Mouse (Mus musculus): ENCODE measurements around the gene Wdr11.
A peak's percentile ranks its signal among the peaks of the same experiment; 100 is the strongest.

Gene Wdr11

DNA sequence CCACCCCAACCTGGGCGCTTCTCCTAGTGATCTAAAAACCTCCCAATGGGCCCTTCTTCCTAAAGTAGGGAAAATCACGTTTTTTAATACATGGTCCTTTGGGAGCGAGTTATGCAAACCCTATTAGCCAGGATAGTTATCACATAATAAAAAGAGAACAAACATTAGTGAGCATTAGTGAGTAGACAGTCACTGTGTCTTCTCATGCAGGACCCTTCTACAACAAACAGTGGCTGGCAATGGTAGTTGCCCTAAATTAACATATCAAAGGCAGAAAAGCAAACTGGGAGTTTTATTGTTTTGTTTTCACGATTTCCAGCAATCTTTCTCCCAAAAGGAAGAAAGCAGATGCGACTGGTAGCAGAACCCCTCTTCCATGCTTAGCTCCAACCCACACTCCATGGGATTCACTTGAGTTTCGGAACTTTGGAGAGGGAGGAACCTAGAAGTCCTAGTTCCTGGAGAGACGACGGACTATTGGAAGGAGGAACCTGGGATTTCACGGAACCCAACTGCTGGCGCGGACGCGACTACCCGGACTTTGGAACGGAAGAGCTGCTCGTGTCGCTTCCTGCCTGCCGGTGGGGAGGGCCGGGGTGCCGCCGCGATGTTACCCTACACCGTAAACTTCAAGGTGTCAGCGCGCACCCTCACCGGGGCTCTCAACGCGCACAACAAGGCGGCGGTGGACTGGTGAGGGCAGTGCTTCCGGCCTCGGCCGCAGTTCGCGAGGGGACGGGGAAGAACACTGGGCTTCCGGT lies at the start of gene Wdr11:
Gene Wdr11 (plus strand): TSS at position 493 of the 761 bp plus-strand sequence.
- peak; percentile 75 for DNase-seq (ENCODE audit: low spot score)

DNA sequence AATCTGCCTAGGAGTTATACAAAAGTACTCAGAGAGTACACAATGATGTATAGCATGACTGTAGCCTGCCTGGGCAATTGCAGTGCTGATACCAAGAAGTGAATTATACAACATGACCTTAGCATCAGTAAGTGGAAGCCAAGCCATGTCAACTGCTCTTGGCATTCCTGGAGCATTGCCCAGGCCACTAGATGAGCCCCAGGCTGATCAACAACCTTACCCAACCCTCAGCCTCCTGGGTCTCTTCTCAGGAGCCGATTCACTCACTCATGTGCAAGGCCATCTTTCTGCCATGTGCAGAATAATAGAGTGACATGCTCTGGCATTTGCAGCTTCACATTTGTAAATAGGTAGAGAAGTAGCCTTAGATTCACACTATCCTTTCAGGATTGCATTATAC lies 24.1 kb upstream of the Wdr11 start:
- DNase-seq (ENCODE audit: low spot score), result no peak

DNA sequence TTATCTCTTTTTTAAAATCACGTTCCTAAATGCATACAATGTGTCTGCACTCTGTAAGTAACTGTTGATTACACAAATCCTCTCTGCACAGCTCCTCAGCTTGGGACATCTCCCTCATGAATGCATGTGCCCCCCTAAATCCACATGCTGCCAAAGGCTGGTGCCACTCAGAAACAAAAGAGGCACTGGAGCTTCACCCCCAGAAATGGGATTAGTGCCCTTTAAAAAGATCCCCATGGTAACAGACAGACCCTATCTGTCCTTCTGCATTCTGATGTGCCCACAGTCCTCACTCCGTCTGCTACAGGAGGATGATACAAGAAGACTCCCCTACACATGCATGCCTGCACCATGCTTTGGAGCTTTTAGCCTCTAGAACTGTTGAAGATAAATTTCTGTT lies 23.3 kb upstream of the Wdr11 start:
- DNase-seq (ENCODE audit: low spot score), result no peak

DNA sequence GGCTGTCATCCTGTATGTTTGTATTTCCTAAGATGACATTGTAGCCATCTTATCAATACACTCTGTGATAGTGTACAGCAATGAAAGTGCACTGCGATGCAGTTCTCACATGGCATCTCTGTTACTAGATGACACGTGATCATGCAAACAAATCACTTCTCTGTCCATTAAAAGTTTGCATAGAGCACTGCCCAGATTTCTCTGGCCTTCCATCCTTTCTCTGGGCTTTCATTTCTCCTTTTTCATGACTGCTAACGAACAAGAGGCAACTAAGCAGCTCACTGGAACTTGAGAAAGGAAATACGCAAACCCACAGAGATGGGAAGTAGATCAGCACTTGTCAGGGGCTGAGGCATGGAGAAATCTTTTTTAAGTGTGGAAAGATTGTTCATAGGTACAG lies 17.2 kb upstream of the Wdr11 start:
- DNase-seq (ENCODE audit: low spot score), result no peak

DNA sequence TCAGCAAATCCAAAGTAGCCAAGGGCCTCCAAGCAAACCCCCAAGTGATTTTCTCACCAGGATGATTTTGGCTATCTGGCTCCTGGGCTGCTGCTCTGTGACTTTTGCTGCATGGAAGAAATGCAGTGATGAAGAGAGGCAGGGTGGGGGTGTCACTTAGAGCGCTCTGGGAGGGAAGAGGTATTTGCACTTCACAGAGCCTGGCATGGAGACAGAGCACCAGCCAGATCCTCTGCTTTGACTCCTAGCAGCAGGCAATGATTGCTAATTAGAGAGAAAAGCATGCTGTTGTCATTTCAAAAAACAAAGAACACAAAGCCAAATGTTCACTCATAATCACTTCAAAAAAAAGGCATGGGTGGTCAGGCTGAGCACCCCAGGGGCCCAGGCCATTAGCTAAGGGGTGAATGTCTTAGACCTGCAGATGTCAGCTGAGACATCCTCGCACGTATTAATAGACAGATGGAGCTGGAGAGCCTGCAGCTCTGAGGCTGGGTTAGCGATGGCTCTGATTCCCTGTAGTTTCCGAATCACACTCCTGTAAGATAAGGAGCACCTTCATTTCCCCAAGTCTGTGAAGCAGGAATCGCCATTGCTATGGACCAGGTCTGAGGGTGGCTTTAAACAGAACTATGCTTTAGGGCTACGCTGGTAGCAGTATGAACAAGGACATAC lies 16.4 kb upstream of the Wdr11 start:
- no peak for DNase-seq (ENCODE audit: low spot score)

DNA sequence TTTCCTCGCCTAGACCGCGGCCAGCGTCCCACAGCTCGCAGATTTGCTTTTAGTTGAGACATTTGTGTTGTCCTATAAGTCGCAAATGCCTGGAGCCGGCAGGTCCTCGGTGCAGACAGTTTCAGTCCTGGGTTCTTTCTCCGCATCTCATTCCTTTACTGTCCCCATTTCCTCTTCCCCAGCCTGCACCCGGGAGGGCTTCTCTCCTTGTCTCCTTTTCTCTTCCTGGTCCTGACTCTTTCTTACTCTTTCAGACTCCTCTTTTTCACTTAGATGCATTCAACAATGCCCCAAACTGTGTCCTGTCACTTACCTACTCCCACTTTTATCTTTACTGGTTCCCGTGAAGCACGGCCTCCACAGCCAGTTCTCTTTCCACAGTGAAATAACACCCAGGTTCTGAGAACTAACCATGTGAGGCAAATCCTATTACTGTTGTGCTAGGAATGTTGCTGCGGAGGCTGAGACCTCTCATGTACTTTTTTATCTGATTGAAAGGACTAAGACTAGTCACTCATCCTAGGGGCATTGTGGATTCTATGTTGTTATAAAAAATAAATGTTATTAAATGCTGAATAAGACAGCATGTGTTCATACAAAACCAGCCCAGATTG lies 576 bp downstream of the Wdr11 start:
- DNase-seq (ENCODE audit: low spot score), result no peak

DNA sequence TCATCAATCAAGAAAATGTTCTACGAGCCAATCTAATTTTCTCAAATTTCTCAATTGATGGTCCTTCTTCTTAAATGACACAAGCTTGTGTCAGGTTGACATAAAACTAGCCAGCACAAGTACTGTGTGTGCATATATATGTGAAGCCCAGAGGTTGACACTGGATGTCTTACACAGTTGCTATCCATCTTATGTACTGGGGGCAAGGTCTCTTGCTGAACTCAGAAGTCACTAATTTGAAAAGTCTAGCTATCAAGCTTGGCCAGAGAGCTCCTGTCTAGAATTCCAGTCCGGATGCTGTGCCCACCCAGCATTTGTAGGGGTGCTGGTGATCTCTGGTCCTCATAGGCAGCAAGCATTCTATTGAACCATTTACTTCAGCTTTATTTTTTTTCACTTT lies 5.5 kb downstream of the Wdr11 start:
- no peak for DNase-seq (ENCODE audit: low spot score)

DNA sequence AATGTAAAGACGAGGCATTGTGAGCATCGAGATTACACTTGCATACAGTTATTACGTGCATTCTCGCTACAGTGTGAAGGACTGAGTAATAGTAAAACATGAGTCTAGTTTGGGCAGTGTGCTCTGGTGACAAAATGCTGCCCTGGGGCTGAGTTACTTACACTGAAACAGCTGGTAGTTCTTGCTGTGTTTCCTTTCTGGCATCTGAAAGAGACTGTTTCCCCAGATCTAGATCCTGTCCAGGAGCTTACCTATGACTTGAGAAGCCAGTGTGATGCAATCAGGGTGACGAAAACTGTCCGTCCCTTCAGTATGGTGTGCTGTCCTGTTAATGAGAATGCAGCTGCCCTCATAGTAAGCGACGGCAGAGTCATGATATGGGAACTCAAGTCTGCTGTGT lies 14.6 kb downstream of the Wdr11 start:
- no peak for DNase-seq (ENCODE audit: low spot score)

DNA sequence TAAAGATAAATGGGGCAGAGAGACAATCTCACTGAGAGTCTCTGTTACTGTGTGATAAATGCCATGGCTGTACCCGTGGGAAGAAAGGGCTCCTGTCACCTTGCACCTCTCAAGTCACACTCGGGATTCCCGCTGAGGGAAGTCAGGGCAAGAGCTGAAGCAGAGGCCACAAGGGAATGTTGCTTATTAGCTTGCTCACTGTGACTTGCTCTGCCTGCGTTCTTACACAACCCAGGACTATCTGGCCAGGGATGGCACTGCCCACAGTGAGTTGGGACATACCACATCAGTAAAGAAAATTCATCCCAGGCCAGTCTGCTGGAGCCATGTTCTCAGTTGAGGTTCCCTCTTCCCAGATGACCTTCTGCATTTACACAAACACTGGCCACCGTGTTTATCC lies 29.5 kb downstream of the Wdr11 start:
- no peak for DNase-seq (ENCODE audit: low spot score)

DNA sequence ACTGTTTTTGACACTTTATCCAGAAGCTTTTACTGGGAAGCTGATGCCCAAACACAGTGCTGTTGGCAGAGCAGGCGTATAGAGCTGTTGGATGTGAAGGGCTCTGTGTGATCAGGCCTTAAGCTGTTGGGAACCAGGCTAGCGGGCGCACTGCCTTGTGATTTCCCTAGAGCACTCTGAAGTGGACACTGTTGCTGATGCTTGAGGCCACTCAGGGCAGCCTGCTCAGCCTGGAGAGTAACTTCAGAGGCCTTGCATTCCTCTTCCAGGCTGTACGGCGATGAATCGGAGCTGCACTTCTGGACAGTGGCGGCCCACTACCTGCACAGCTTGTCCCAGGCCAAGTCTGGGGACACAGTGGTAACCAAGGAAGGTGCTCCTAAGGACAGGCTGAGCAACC lies 38.7 kb downstream of the Wdr11 start:
- DNase-seq (ENCODE audit: low spot score), result no peak

DNA sequence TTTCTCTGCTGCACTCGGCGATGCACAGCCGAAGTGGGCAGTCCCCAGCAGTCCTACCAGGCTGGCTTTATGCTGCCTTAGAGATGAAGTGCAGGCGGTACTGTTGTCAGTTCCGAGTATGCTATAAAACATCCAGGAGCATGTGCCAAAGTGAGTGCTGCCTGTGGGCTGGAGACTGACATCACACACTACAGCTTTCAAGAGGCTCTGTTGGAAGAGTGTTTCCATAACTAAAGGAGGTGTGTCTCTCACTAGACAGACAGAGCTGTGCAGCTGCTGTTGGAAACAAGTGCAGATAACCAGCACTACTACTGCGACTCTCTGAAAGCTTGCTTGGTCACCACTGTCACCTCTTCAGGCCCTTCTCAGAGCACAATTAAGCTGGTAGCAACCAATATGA lies 39.8 kb downstream of the Wdr11 start:
- DNase-seq (ENCODE audit: low spot score), result no peak

DNA sequence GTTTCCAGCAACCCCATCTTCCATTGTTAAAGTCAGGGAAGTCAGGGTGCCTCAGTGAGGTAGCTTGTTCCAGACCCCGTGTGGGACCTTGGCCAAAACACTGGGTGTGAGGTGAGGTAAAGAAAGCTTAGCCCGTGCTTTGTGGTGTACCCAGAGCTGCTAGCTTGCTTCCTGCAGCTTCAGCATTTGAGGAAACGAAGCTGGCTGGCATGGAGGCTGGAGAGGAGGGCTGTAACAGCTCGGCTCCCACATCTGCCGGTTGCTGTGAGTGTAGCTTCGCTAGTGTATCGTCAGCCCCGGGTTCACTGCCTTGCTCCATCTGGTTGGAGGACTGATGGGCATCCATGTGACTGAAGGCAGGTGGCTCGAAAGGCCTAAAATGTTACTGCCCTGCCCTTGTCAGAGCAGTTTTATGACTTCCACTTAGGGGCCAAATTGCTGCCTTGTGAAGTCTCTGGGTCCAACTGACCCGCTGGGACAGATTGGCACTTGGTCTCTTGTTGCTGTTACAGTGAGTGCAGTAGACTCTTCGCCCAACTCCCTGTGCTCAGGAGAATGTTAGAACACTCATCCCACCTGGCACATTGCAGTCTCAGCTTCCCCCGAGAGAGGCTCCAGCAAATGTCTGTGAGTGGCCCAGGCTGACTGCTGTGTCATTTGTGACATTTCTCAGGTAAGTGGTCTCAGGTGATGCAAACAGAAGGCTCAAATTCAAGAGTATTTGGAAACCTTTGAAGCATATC lies 44.4 kb downstream of the Wdr11 start:
- DNase-seq (ENCODE audit: low spot score), result no peak

DNA sequence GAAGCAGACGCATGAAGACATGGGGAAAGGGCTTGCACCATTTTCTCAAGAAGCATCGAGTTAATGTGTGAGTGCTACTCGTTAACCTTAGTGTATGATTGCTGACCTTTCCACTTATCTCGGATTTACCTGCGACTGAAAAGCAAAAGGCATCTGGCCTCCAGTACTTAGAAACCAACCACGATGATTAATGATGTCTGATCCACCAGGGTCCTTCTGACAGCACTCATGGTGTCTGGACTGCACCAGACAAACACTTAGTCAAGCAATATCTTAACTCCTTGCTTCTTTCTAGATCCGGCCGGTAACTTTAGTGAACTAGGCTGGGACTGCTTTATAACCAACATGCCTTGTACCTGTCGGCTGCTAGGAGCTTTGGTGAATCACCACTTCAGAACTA lies 45.3 kb downstream of the Wdr11 start:
- DNase-seq (ENCODE audit: low spot score), result no peak

DNA sequence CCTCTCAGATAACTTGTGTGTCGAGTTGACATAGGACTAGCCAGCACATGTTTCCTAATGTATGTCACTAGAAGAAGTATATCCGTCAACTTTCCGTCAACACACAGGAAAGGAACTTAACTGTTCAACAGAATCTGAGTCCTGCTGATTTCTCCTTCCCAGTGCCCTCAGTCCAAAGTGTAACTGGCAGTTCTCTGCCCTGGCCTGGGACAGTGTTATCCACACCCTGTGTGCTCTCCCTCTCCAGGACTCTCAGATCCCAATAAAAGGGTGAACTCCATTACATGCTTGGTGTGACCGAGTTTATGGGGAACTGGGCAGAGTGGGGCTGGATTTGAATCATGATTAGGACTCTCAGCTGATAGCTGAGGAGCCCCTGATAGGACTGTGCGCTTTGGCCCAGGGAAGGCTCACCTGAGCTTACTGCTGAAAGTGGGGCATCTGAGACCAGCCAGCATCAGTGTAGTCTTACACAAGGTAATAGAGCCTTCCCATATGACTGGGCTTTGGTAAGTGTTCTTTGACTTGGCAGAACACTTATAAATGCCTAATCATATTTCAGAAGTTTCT lies 46.3 kb downstream of the Wdr11 start:
- DNase-seq (ENCODE audit: low spot score), result no peak

DNA sequence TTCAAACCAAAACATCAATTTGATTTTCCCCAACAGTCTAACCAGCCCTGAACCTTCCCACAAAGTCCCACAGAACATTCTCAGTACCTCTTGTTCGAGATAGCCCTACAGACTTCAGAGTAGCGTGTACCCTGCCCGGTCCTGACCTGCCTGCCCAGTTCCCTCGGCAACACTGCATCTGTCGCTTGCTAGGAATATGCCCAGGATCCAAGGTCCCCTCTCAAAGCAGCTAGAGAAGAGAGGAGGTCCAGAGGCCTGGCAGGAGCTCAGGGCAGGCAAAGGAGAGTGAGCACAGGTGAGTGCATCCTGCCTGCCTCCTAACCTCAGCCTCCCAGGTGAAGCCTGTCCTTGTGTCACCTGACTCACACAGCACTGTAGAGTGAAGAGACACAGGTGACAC lies 47.3 kb downstream of the Wdr11 start:
- no peak for DNase-seq (ENCODE audit: low spot score)

DNA sequence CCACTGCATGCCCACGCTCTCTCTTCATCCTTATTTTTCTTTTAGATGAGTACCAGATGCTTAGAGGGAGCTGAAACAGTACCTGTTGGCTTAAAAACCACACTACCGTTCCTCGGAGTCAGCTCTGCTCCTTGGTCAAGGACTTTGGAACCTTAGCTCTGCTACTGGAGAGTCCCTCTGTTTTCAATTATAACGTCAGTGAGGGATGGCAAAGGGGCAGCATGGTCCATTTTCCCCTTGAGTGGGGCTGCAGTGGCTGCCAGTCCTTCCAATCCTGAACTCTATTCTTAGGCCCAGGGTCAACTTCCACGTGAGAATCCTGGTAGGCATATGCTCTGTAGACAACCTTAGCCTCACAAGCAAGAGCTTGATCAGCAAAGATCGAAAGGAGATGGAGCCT lies 48.2 kb downstream of the Wdr11 start:
- no peak for DNase-seq (ENCODE audit: low spot score)

DNA sequence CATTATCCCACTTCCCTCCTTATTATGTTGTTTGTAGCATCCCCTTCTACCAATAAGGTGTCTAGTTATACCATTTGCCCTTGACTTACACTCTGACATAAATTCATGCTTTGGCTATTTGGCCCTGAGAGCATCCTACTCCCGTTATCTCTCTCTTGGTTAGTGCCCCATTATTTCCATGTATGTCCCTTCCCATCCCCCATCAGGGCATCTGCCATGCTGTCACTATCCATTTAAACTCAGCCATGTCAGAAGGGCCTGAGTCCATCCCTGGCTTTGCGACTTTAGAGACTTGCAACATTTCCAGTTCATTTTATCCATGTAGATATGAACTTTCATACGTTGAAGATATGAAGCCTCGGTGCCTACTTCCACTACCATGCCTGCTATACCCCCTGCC lies 51.6 kb downstream of the Wdr11 start:
- DNase-seq (ENCODE audit: low spot score), result no peak

DNA sequence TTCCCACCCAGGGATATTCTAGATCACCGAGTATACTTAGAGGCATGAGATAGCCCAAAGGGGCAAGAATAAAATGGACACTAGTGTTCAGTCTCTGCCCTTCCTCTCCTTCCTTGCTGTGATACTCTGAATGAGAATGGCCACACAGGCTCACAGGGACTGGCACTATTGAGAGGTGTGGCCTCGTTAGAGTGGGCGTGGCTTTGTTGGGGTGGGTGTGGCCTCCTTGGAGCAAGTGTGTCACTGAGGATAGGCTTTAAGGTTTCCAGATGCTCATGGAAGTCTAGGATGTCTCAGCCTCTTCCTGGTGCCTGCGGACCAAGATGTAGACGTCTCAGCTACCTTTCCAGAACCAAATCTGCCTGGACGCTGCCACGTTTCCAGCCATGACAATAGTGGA lies 56.1 kb downstream of the Wdr11 start:
- no peak for DNase-seq (ENCODE audit: low spot score)

DNA sequence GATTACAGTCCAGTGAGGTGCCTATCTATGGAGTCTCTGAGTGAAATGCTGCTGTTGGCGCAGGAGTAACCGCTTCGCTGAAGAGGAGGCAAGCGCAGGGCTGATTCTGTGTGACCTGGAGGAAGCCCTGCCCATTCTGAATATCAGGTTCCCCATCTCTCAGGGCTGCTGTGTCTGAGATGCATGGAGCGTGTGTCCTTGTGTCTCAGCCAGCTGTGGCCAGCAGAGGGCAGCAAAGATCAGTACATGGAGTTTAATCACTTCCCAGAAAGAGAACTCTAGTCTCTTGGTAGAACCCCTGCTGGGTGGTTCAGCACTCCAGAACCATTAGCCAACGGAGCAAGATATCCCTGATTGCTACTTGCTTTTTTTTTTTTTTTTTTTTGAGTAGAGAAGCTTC lies 57.3 kb downstream of the Wdr11 start:
- DNase-seq (ENCODE audit: low spot score), result peak; percentile 90

DNA sequence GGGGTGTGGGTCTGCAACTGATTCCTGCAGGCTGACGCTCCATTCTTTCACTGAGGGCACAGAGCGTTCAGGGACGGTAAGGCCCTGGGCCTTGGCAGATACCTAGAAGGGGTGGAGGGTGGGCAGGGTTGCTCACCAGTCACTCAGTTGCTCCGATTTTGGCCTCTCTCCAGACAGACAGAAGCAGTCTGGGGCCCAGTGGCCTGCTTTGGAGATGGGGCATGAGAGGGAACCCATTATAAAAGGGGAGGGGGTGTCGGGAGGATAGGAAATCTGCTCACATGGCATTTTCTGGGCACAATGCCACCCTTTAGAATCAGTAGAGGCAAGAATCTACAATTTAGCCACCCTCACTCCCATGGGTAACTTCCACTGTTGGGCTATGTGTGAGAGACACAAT lies 59.1 kb downstream of the Wdr11 start:
- DNase-seq (ENCODE audit: low spot score), result no peak

DNA sequence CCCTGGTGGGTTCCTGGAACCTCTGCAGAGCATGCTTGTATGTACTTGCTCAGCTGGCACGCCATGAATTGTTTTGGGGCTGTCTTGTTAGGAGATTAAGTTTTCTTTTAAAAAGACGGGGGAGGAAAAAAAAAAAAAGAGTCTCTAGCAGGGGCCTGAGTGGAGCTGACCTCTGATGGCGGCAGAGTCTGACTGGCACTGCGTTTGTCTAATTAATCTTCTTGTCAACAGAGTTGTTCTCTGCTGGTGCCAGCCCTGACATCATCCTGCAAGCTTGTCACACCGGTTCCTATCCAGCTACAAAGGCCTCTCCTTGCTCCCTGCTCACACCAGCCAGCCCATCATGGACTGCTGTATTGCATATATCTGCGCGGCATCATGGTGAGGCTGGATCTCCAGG lies 60.1 kb downstream of the Wdr11 start:
- DNase-seq (ENCODE audit: low spot score), result no peak

DNA sequence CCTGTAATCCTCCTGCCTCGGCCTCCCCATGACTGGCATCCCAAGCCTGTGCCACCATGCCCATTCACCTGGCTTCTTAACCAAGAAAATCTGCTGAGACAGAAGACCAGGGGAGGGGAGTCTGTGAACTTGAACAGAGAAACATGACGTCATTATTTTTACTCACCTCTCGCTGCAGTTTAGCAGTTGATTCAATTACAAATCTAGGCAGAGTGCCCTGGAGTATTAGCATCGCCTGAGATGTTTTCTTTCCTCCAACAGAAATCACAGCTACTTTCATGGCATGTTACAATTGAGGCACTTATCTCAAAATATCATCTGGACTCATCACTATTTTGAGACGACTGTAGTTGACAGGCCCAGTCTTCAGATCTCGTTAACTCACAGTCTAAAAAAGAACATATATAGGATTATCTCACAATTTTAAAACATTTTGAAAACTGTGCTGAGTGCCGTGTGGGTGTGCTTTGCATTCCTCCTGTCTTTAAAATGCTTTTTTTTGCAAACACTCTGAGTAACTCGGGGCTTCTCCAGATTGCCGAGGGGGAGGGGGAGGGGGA lies 61.3 kb downstream of the Wdr11 start:
- no peak for DNase-seq (ENCODE audit: low spot score)
